Mouse (Mus musculus) cortical plate, adult 2 months (tissue): ENCODE data around the gene Lyve1.

Experiments
- CTCF ChIP-seq: fragments of 200-500 bp; IDR thresholded peaks from 2 replicates; pipeline ENCODE4 v1.5.1; 2011; ENCODE audit warnings: mild to moderate bottlenecking, control low read depth, low read length; ENCODE audit not compliant: insufficient read depth; ENCODE audit errors: extremely low read depth
- POLR2A ChIP-seq: fragments of 200-500 bp; IDR thresholded peaks from 2 replicates; pipeline ENCODE4 v1.6.1; 2011; ENCODE audit warnings: mild to moderate bottlenecking, low read length, control low read depth; ENCODE audit not compliant: insufficient read depth; ENCODE audit errors: extremely low read depth

DNA sequence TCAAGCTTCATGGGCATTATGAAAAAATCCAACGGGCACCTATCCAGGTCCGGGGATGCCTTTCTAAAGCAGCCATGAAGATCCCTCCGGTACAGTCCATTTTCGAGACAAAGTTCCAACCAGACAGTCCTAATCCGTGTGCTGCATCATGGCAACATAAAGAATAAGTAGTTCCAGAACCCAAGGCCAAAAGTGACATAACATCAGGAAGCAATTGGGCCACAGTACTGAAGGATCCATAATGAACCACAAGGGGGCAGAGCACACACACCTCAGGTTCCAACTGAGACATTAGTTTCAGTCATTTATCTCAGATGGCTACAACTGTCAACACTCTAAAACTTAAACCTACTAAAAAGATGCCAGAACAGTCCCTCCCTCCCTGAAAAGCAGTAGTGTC lies 47.0 kb downstream of the Lyve1 start:
- TF ChIP-seq POLR2A (no peak), CTCF (peak; percentile 84)
